Mouse (Mus musculus) heart, postnatal 0 days (tissue): Measurements from ENCODE around the gene Ccdc57.

Experiments used
- CTCF ChIP-seq: IDR thresholded peaks from 2 replicates; pipeline ENCODE4 v1.5.1; 2016; ENCODE audit warnings: antibody characterized with exemption, control low read depth, low read depth
- EP300 ChIP-seq: IDR thresholded peaks from 2 replicates; pipeline ENCODE4 v1.6.1; 2016; ENCODE audit warnings: antibody characterized with exemption, low read depth

DNA sequence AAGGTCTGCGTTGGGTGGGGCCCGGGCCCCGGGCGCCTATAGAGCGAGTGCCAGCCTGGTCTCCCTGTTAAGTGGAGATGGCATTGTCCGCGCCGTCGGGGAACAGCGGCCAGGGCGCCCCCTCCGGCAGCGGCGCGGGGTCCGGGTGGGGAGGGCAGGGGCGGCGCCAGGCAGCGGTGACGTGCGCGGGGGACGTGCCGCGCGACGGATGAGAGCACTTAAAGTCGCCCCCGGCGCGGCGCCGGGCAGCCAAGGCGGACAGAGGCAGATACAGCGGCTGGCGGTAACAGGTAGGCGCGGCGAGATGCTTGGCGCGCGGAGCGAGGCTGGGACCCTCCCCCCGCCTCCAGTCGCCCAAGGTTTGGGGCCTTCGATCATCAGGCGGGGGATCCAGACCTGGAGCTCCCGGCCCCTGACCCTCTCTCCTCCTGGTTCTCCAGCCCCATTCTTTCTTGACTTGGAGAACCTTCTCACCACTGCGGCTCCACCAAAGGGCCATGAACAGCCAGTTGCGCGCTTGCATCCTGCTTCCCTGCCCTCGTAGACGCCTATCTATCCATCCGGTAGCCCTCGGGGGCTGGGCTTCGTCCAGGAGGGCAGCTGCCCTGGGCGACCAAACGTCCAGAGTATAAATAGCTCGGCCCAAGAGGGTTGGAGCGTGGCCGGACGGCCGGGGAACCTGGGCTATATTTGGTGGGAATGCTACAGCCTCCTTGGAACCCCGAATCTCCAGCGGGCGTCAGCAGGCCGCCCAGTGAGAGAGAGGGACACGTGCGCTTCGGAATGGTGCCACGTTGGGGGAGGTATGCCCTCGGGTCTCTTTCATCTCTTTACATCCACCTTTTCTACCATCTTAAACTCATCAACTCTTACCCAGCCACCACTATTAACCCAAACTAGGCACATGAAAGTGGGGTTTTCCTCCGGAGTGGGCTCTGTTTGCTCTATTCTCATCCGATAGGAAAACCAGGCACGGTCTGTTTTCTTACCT, 16.5 kb upstream of the Ccdc57 start:
- TF ChIP-seq CTCF = no peak
- no peak for TF ChIP-seq EP300
